Mouse (Mus musculus): ENCODE results near the gene Gm5617. TPM values are rescaled to one million over a fixed set of nuclear protein-coding genes. Genes with fewer than 3 reads are reported as not detected.
"Not testable (repeated sequence)": the region's sequence is repeated elsewhere in the genome, so short reads cannot be mapped to it uniquely, and the experiment has no call there.

Gene Gm5617
- polyA plus RNA-seq, 1 experiment from 2014 or later, result 30.1 TPM

DNA sequence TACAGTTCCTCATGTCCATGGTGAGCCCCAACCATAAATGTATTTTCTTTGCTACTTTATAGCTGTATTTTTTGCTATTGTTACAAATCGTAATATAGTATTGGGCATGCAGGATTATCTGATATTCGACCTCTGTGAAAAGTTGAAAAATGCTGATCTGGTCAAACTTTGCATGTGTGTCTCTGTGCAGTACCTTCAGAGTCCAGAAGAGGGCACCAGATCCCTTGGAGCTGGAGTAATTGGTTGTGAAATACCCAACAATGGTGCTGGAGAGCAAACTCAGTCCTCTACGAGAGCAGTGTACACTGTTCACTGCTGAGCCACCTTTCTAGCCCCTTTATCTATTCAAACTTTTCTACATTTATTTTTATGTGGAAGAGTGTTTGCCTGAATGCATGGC, 28.4 kb upstream of the Gm5617 start:
- H3K9ac ChIP-seq (ENCODE audit: low read length), result no peak overlapping the region
- no peak overlapping the region for H3K4me2 ChIP-seq (ENCODE audit: low read depth, low read length)
- ATAC-seq (ENCODE audit: low read depth), result no peak; the same call in 1 of the 2 replicates
- H3K4me3 ChIP-seq (ENCODE audit: low read length), result no peak overlapping the region
- no peaks in the 10 kb centered on the region for H3K4me1 ChIP-seq (replicated peaks; ENCODE audit: control insufficient read depth, insufficient read depth, low read length)
- 0 out of 2 replicates have a peak, but pooled peaks cover 2% of the 10 kb centered on the region for H3K9me3 ChIP-seq (ENCODE audit: control insufficient read depth, low read length)
- H3K27me3 ChIP-seq (ENCODE audit: control insufficient read depth, insufficient read depth, low read depth, low read length), result no peaks in the 10 kb centered on the region
- H3K27ac ChIP-seq (ENCODE audit: low read length), result no peak overlapping the region
- peaks cover 10% of the 10 kb centered on the region for H3K36me3 ChIP-seq (ENCODE audit: control insufficient read depth, insufficient read depth, low read length)
- WGBS, result 64% methylated on average over 3 of the region's 3 CpGs

DNA sequence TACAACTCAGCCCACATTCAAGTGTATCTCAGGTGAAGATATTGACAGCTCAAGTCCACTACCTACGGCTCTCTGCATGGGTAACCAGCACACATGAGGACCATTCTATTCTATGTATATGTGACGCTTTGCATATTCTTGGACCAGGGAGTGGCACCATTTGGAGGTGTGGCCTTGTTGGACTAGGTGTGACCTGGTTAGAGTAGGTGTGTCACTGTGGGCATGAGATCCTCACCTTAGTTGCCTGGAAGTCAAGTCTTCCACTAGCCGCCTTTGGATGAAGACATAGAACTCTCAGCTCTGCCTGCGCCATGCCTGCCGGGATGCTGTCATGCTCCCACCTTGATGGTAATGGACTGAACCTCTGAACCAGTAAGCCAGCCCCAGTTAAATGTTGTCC, 27.8 kb upstream of the Gm5617 start:
- H3K27ac ChIP-seq (ENCODE audit: low read length); H3K27me3 ChIP-seq (ENCODE audit: control insufficient read depth, insufficient read depth, low read depth, low read length); H3K4me1 ChIP-seq (replicated peaks; ENCODE audit: control insufficient read depth, insufficient read depth, low read length); H3K4me2 ChIP-seq (ENCODE audit: low read depth, low read length); H3K4me3 ChIP-seq (ENCODE audit: low read length); H3K9me3 ChIP-seq (ENCODE audit: control insufficient read depth, low read length); H3K36me3 ChIP-seq (ENCODE audit: control insufficient read depth, insufficient read depth, low read length); ATAC-seq (ENCODE audit: low read depth); H3K9ac ChIP-seq (ENCODE audit: low read length): not testable (repeated sequence)
- 93% methylated on average over 5 of the region's 5 CpGs for WGBS

DNA sequence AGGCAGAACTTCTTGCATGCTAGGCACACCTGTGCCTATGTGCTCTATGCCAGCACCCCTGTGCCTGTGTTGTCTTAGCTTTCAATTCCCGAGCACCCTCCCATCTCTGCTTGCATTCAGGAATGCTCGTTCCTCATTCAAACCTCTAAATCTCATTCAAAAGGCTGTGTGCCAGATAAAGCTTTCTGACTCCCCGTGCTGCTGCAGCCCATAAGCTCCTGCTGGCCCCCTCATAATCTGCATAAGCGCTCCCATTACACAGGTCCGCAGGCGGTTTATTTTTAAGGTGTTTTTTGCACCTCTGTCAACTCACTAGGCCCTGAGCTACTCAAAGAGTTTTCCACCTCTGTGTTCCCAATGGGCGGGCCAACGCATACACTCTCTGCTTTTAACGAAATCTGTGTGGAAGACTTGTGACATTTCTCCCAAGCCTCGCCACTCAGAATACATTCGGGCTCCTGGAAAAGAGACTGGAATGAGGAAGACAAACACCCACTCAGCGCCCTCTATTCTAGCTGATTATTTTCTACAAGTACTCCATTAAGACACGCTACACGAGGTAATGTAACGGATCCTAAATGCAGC, 22.7 kb upstream of the Gm5617 start:
- no peaks in the 10 kb centered on the region for H3K4me1 ChIP-seq (replicated peaks; ENCODE audit: control insufficient read depth, insufficient read depth, low read length)
- H3K9me3 ChIP-seq (ENCODE audit: control insufficient read depth, low read length), result no peaks in the 10 kb centered on the region
- no peaks in the 10 kb centered on the region for H3K27me3 ChIP-seq (ENCODE audit: control insufficient read depth, insufficient read depth, low read depth, low read length)
- H3K36me3 ChIP-seq (ENCODE audit: control insufficient read depth, insufficient read depth, low read length), result peaks cover 4% of the 10 kb centered on the region
- 0 out of 2 replicates have a peak, but pooled peaks have one; percentile 34 for ATAC-seq (ENCODE audit: low read depth)
- 67% methylated on average over 15 of the region's 15 CpGs for WGBS
- H3K27ac ChIP-seq (ENCODE audit: low read length), result no peak overlapping the region
- no peak overlapping the region for H3K4me2 ChIP-seq (ENCODE audit: low read depth, low read length)
- no peak overlapping the region for H3K9ac ChIP-seq (ENCODE audit: low read length)
- no peak overlapping the region for H3K4me3 ChIP-seq (ENCODE audit: low read length)

DNA sequence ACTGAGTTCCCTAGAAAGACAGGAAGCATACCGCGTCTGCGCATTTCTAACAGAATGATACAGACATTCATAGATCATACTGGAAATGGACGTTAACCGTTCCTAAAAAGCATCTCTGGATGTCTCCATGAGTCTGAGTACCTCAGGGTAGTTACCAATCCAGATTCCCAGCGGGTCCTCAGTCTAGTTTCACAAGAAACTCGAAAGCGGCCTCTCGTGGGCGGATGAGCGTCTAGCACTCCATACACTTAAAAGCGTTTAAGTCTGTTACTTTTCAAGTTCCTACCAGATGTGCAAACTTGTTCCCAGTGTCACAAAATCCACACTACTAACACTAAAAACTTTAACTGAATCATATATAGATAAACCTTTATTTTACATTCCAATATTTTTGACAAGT, 22.1 kb upstream of the Gm5617 start:
- ATAC-seq (ENCODE audit: low read depth), result no peak
- H3K9ac ChIP-seq (ENCODE audit: low read length), result no peak overlapping the region
- no peak overlapping the region for H3K4me2 ChIP-seq (ENCODE audit: low read depth, low read length)
- no peaks in the 10 kb centered on the region for H3K9me3 ChIP-seq (ENCODE audit: control insufficient read depth, low read length)
- H3K4me3 ChIP-seq (ENCODE audit: low read length), result no peak overlapping the region
- 80% methylated on average over 12 of the region's 12 CpGs for WGBS
- H3K27ac ChIP-seq (ENCODE audit: low read length), result no peak overlapping the region
- no peaks in the 10 kb centered on the region for H3K27me3 ChIP-seq (ENCODE audit: control insufficient read depth, insufficient read depth, low read depth, low read length)
- no peaks in the 10 kb centered on the region for H3K4me1 ChIP-seq (replicated peaks; ENCODE audit: control insufficient read depth, insufficient read depth, low read length)
- no peaks in the 10 kb centered on the region; the same call in 1 of the 2 replicates for H3K36me3 ChIP-seq (ENCODE audit: control insufficient read depth, insufficient read depth, low read length)

DNA sequence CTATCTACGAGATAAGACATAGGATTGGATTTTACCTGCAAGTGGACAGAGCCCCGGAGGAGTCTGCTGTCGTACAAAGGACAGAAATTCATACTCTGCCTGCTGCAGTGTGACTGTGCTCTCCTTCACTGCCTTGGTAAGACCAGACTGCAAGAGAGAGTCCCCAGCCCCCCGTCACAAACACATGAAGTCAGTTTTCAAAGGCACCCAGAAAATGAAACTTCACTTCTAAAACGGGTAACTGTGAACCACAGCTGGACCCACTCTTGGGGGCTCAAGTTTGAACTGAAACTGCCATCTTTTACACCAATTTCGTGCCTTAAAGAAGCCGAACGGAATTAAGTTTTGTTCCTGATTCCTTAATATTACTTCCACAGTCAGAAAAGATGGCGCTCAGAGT, 20.9 kb upstream of the Gm5617 start:
- H3K4me3 ChIP-seq (ENCODE audit: low read length), result no peak overlapping the region
- no peak overlapping the region for H3K4me2 ChIP-seq (ENCODE audit: low read depth, low read length)
- H3K27me3 ChIP-seq (ENCODE audit: control insufficient read depth, insufficient read depth, low read depth, low read length), result no peaks in the 10 kb centered on the region
- no peak overlapping the region for H3K27ac ChIP-seq (ENCODE audit: low read length)
- H3K9ac ChIP-seq (ENCODE audit: low read length), result no peak overlapping the region
- no peaks in the 10 kb centered on the region for H3K4me1 ChIP-seq (replicated peaks; ENCODE audit: control insufficient read depth, insufficient read depth, low read length)
- WGBS, result 91% methylated on average over 9 of the region's 9 CpGs
- H3K9me3 ChIP-seq (ENCODE audit: control insufficient read depth, low read length), result no peaks in the 10 kb centered on the region
- ATAC-seq (ENCODE audit: low read depth), result no peak
- no peaks in the 10 kb centered on the region for H3K36me3 ChIP-seq (ENCODE audit: control insufficient read depth, insufficient read depth, low read length)

DNA sequence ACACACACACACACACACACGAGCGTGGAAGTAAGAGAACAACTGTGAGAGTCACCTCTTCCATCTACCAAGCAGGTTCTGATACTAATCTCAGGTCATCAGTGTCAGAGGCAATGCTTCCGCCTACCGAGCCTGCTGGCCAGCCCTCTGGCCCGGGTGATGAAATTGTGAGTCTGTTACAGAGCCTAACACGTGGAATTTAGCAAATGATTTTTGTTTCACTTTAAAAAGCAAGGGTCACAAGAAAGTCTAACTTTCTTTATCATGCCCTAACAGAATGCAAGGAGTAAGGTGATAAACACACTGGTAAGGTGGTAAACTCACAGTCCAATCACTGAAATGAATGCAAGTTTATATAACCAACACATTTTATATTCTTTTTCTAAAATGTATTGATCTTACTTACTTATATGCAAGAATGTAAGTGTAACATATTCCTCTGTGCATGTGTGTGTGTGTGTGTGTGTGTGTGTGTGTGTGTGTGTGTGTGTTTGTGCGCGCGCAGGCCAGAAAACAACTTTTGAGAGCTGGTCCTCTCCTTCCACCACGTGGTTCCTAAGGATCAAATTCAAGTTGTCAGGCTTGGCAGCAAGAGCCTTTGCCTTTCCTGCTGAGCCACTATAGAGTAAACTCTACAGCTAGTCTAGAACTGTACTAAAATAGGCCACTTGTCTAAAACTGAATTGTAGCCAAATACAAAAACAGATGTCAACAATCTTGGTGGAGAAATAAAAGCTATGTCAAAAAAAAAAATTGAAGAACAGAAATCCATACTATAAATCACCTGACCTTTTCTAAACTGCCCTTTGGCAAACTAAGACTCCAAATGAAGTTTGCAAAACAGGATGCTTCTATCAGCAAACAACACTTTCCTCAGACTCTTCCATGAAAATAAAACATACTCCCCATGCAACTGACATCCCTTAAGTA, 18.7 kb upstream of the Gm5617 start:
- 82% methylated on average over 10 of the region's 10 CpGs for WGBS
- no peak for ATAC-seq (ENCODE audit: low read depth)

DNA sequence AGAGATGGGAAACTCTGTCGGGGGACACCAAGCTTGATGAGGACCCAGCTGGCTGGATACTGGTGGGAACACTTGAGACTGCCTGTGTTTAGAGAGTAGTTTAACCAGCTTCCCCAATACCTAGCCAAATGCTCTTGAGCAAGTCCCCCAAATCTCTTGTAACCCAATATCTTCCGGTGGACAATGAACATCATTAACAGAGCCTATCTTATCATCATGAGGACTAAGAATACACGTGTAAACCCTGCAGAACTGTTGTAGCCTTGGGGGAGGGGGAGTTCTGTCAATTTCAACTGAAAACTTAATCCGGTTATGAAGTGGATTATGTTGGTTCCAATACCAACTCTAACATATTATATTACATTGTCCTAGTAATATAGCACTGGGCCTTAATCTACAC, 16.4 kb upstream of the Gm5617 start:
- Histone ChIP-seq H3K27ac (ENCODE audit: low read length) (no peak overlapping the region), H3K4me1 (replicated peaks; ENCODE audit: control insufficient read depth, insufficient read depth, low read length) (peaks cover 7% of the 10 kb centered on the region; the same call in 1 of the 2 replicates), H3K36me3 (ENCODE audit: control insufficient read depth, insufficient read depth, low read length) (no peaks in the 10 kb centered on the region), H3K9ac (ENCODE audit: low read length) (no peak overlapping the region), H3K4me3 (ENCODE audit: low read length) (no peak overlapping the region), H3K9me3 (ENCODE audit: control insufficient read depth, low read length) (no peaks in the 10 kb centered on the region), H3K4me2 (ENCODE audit: low read depth, low read length) (no peak overlapping the region), H3K27me3 (ENCODE audit: control insufficient read depth, insufficient read depth, low read depth, low read length) (no peaks in the 10 kb centered on the region)
- ATAC-seq (ENCODE audit: low read depth), result no peak
- WGBS, result 81% methylated on average over 4 of the region's 4 CpGs

More for the DNA sequence above, 18.7 kb upstream of the Gm5617 start:
- Histone ChIP-seq H3K36me3 (ENCODE audit: control insufficient read depth, insufficient read depth, low read length) (no peaks in the 10 kb centered on the region), H3K4me2 (ENCODE audit: low read depth, low read length) (no peak overlapping the region), H3K4me1 (replicated peaks; ENCODE audit: control insufficient read depth, insufficient read depth, low read length) (peaks cover 7% of the 10 kb centered on the region; the same call in 1 of the 2 replicates), H3K27ac (ENCODE audit: low read length) (no peak overlapping the region), H3K27me3 (ENCODE audit: control insufficient read depth, insufficient read depth, low read depth, low read length) (no peaks in the 10 kb centered on the region), H3K9me3 (ENCODE audit: control insufficient read depth, low read length) (no peaks in the 10 kb centered on the region), H3K9ac (ENCODE audit: low read length) (no peak overlapping the region), H3K4me3 (ENCODE audit: low read length) (no peak overlapping the region)

DNA sequence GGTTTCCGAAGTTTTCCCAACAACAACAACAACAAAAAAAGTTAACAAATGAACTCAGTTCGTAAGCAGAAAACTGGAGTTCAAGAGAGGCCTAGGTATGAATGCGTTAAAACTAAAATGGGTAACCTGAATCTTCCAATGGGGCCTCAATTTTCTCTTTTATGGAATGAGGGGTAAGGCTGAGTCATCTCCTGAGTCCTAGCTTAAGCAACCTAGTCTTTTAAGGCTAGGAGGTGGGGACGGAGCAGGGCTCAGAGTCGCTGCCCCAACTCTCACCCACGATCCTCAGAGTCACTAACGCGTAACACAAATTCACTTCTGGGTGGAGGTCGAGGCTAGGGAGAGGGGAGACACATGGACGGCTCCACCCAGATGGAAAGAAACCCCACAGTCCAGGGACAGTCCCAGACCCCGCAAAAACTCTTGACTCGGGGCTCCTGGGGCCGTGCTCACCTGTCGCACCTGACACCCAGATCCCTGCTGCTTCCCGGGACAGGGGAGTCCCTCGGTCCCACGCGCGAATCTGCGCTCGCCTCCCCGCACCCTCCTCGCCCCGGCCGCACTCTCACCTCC, 15.3 kb upstream of the Gm5617 start:
- H3K36me3 ChIP-seq (ENCODE audit: control insufficient read depth, insufficient read depth, low read length), result peaks cover 2% of the 10 kb centered on the region; the same call in 1 of the 2 replicates
- peak; percentile 31; the same call in 1 of the 2 replicates for ATAC-seq (ENCODE audit: low read depth)
- H3K4me2 ChIP-seq (ENCODE audit: low read depth, low read length), result peak overlapping the region; percentile 95
- H3K4me1 ChIP-seq (replicated peaks; ENCODE audit: control insufficient read depth, insufficient read depth, low read length), result peaks cover 7% of the 10 kb centered on the region; the same call in 1 of the 2 replicates
- no peak overlapping the region for H3K27ac ChIP-seq (ENCODE audit: low read length)
- peak overlapping the region; percentile 94 for H3K4me3 ChIP-seq (ENCODE audit: low read length)
- H3K27me3 ChIP-seq (ENCODE audit: control insufficient read depth, insufficient read depth, low read depth, low read length), result no peaks in the 10 kb centered on the region
- WGBS, result 6% methylated on average over 25 of the region's 25 CpGs
- H3K9me3 ChIP-seq (ENCODE audit: control insufficient read depth, low read length), result no peaks in the 10 kb centered on the region
- H3K9ac ChIP-seq (ENCODE audit: low read length), result peak overlapping the region; percentile 80

All from lung, embryonic 16.5 days (tissue).